Mouse (Mus musculus) lung, postnatal 0 days (tissue): ENCODE data around the gene Alox5ap.

ENCODE experiments used
- CTCF ChIP-seq: IDR thresholded peaks from 2 replicates; pipeline ENCODE4 v1.5.1; 2016; ENCODE audit warnings: antibody characterized with exemption, mild to moderate bottlenecking
- EP300 ChIP-seq: IDR thresholded peaks from 2 replicates; pipeline ENCODE4 v1.6.1; 2016; ENCODE audit warnings: antibody characterized with exemption, mild to moderate bottlenecking, control low read depth

GRCm38 (mm10) chr5:149275105-149275494 lies 10.5 kb downstream of the Alox5ap start:
- TF ChIP-seq CTCF = peak; percentile 44
- TF ChIP-seq EP300 = no peak
